ENCODE assay signal across 35 mouse cellular contexts in genomic region chr2:87371726-87372125, GRCm38 (mm10). TPM values are rescaled to one million over a fixed set of nuclear protein-coding genes. Genes with fewer than 3 reads are reported as not detected.
A peak's percentile ranks its signal among the peaks of the same experiment; 100 is the strongest.
DNase-seq lines count a peak whose midpoint lies in the region; ATAC-seq and TF ChIP-seq lines count a peak whose summit lies in the region.
"Had no signal": no experiment of that assay in that cellular context is flagged by ENCODE, and none has a peak within 500 bp of the region (broad histone marks: within the 10 kb centered on the region; RNA-seq: fewer than 3 reads in every experiment).

No protein-coding gene starts in this region.

- H3K27ac ChIP-seq in layer of hippocampus, adult 2 months: no peak overlapping the region
- H3K27ac ChIP-seq: embryonic facial prominence, embryonic 13.5 days; forebrain, embryonic 10.5 days; forebrain, embryonic 15.5 days; heart, embryonic 10.5 days; heart, embryonic 15.5 days; hindbrain, embryonic 14.5 days; kidney, embryonic 15.5 days; limb, embryonic 12.5 days; liver, embryonic 15.5 days; midbrain, embryonic 15.5 days; neural tube, embryonic 12.5 days had no signal

- no peak for ATAC-seq in monocyte, adult 5-6 weeks (replicated peaks; ENCODE audit: insufficient number of reproducible peaks, low FRiP score, low TSS enrichment, poor library complexity, severe bottlenecking)
- ATAC-seq: forebrain, embryonic 15.5 days; midbrain, embryonic 15.5 days had no signal

- DNase-seq in testis, postnatal 10 days (ENCODE audit: low spot score): peak; percentile 30
- no peak for DNase-seq in testis, postnatal 14 days (ENCODE audit: low spot score)
- DNase-seq in cerebellum, adult 18-20 months: peak; percentile 57 to 66
- peak; percentile 87 to 91 for DNase-seq in cerebellum, postnatal 10 days
- DNase-seq in layer of hippocampus, adult 2 months (ENCODE audit: low spot score in 2 of 2): no peak
- no peak for DNase-seq in adrenal gland, adult (ENCODE audit: inconsistent age in 2 of 2, low spot score in 1 of 2)
- DNase-seq: adrenal gland, postnatal 10 days; B cell, adult 2 months; gastrocnemius, postnatal 25 days; heart, adult 11 months; kidney, adult 18-20 months; kidney, postnatal 25 days; layer of hippocampus, postnatal 36 days; lung, embryonic 14.5 days; lung, postnatal 14 days; right cerebral cortex, postnatal 4 days; thymus, postnatal 25 days had no signal

- TF ChIP-seq CTCF in layer of hippocampus, adult 2 months (conservative IDR thresholded peaks at IDR 0.05): no peak

- H3K4me3 ChIP-seq in layer of hippocampus, adult 2 months: no peak overlapping the region
- H3K4me3 ChIP-seq: embryonic facial prominence, embryonic 13.5 days; forebrain, embryonic 10.5 days; forebrain, embryonic 15.5 days; heart, embryonic 10.5 days; heart, embryonic 15.5 days; kidney, embryonic 15.5 days; limb, embryonic 12.5 days; liver, embryonic 15.5 days; midbrain, embryonic 15.5 days; myocyte; neural tube, embryonic 12.5 days had no signal

RNA-seq across cellular contexts. Expression of gene Olfr1121, which starts 2.0 kb away (rescaled TPM):
- not detected in 3 replicates for total RNA-seq in monocyte, adult 5-6 weeks (2017)
- not detected for total RNA-seq in layer of hippocampus, adult 2 months (2021)
- total RNA-seq: adrenal gland, postnatal 10 days; common myeloid progenitor, adult 5-6 weeks; gastrocnemius, adult 18-20 months; gastrocnemius, postnatal 25 days; heart, postnatal 25 days; layer of hippocampus, adult 18-20 months; layer of hippocampus, postnatal 36 days; liver, adult 2 months had no signal

RNA-seq across cellular contexts. Expression of gene Olfr1122, which starts 13.9 kb away (rescaled TPM):
- total RNA-seq in monocyte, adult 5-6 weeks (2017): not detected in 3 replicates
- total RNA-seq in layer of hippocampus, adult 2 months (2021): under 1 TPM in 1 of 2 experiments, not detected in 1; 0.08 TPM
- total RNA-seq: adrenal gland, postnatal 10 days; common myeloid progenitor, adult 5-6 weeks; gastrocnemius, postnatal 25 days; layer of hippocampus, adult 18-20 months; layer of hippocampus, postnatal 36 days; liver, adult 2 months had no signal

RNA-seq across cellular contexts. Expression of gene Olfr1120, which starts 17.1 kb away (rescaled TPM):
- not detected in 3 replicates for total RNA-seq in monocyte, adult 5-6 weeks (2017)
- not detected for total RNA-seq in layer of hippocampus, adult 2 months (2021)
- total RNA-seq: adrenal gland, postnatal 10 days; common myeloid progenitor, adult 5-6 weeks; gastrocnemius, adult 18-20 months; gastrocnemius, postnatal 25 days; heart, postnatal 25 days; layer of hippocampus, adult 18-20 months; layer of hippocampus, postnatal 36 days; liver, adult 2 months had no signal

RNA-seq across cellular contexts. Expression of gene Olfr1123, which starts 44.7 kb away (rescaled TPM):
- not detected in 3 replicates for total RNA-seq in monocyte, adult 5-6 weeks (2017)
- total RNA-seq in layer of hippocampus, adult 2 months (2021): not detected
- total RNA-seq: adrenal gland, postnatal 10 days; common myeloid progenitor, adult 5-6 weeks; gastrocnemius, adult 18-20 months; gastrocnemius, postnatal 25 days; heart, postnatal 25 days; layer of hippocampus, adult 18-20 months; layer of hippocampus, postnatal 36 days; liver, adult 2 months had no signal

RNA-seq across cellular contexts. Expression of gene Olfr1124, which starts 58.3 kb away (rescaled TPM):
- total RNA-seq in monocyte, adult 5-6 weeks (2017): not detected in 3 replicates
- not detected for total RNA-seq in layer of hippocampus, adult 2 months (2021)
- total RNA-seq: adrenal gland, postnatal 10 days; common myeloid progenitor, adult 5-6 weeks; gastrocnemius, adult 18-20 months; gastrocnemius, postnatal 25 days; heart, postnatal 25 days; layer of hippocampus, adult 18-20 months; layer of hippocampus, postnatal 36 days; liver, adult 2 months had no signal

Comparison
In these comparisons a context has a peak if more than half of its experiments do, and no peak if none do; other contexts are left out.
1. DNase-seq: peak in testis, postnatal 10 days (single experiment), cerebellum, adult 18-20 months (2 of 2) and cerebellum, postnatal 10 days (2 of 2); none in testis, postnatal 14 days (single experiment), layer of hippocampus, adult 2 months (0 of 2) and adrenal gland, adult (0 of 2).